Comparison of ENCODE assay signal across 22 mouse cellular contexts in genomic region chr3:141529599-141529998, GRCm38 (mm10).
"Had no signal": no experiment of that assay in that cellular context is flagged by ENCODE, and none has a peak within 500 bp of the region (broad histone marks: within the 10 kb centered on the region; RNA-seq: fewer than 3 reads in every experiment).

No protein-coding gene starts in this region.

- H3K4me2 ChIP-seq: limb, embryonic 13.5 days; liver, embryonic 12.5 days; liver, embryonic 15.5 days; lung, embryonic 15.5 days; midbrain, embryonic 12.5 days; neural tube, embryonic 13.5 days had no signal

- H3K9me3 ChIP-seq: limb, embryonic 13.5 days; liver, embryonic 12.5 days; liver, embryonic 15.5 days; lung, embryonic 15.5 days; midbrain, embryonic 12.5 days; neural tube, embryonic 13.5 days had no signal

- ATAC-seq: liver, embryonic 12.5 days; midbrain, embryonic 16.5 days had no signal

- H3K4me1 ChIP-seq: liver, embryonic 12.5 days; liver, embryonic 15.5 days; lung, embryonic 15.5 days; neural tube, embryonic 13.5 days had no signal

- H3K9ac ChIP-seq: limb, embryonic 13.5 days; liver, embryonic 12.5 days; liver, embryonic 15.5 days; lung, embryonic 15.5 days; midbrain, embryonic 12.5 days; neural tube, embryonic 13.5 days had no signal

- DNase-seq: kidney, adult 18-20 months; kidney, adult 9 months; kidney, postnatal 25 days; layer of hippocampus, adult 9-11 months; liver; lung, adult 18-20 months; lung, postnatal 10 days; lung, postnatal 36 days; thymus, adult 2 months; thymus, postnatal 14 days; thymus, postnatal 4 days had no signal

- H3K27ac ChIP-seq: layer of hippocampus, adult 2 months; left cerebral cortex, adult 2 months; liver, embryonic 12.5 days; liver, embryonic 15.5 days; lung, embryonic 15.5 days; midbrain, embryonic 12.5 days; neural tube, embryonic 13.5 days; stomach, postnatal 0 days had no signal

- H3K36me3 ChIP-seq: limb, embryonic 13.5 days; liver, embryonic 12.5 days; liver, embryonic 15.5 days; lung, embryonic 15.5 days; midbrain, embryonic 12.5 days; neural tube, embryonic 13.5 days had no signal

- H3K4me3 ChIP-seq: layer of hippocampus, adult 2 months; left cerebral cortex, adult 2 months; limb, embryonic 13.5 days; liver, embryonic 12.5 days; liver, embryonic 15.5 days; lung, embryonic 15.5 days; midbrain, embryonic 12.5 days; myocyte; neural tube, embryonic 13.5 days had no signal

- H3K27me3 ChIP-seq: limb, embryonic 13.5 days; liver, embryonic 12.5 days; liver, embryonic 15.5 days; lung, embryonic 15.5 days; midbrain, embryonic 12.5 days; neural tube, embryonic 13.5 days had no signal
